Mouse (Mus musculus): ENCODE results near the gene Brms1. TPM values are rescaled to one million over a fixed set of nuclear protein-coding genes. Genes with fewer than 3 reads are reported as not detected.
A peak's percentile ranks its signal among the peaks of the same experiment; 100 is the strongest.

The Brms1 gene
- polyA plus RNA-seq, 1 experiment from 2014 or later: 49.6 TPM

DNA sequence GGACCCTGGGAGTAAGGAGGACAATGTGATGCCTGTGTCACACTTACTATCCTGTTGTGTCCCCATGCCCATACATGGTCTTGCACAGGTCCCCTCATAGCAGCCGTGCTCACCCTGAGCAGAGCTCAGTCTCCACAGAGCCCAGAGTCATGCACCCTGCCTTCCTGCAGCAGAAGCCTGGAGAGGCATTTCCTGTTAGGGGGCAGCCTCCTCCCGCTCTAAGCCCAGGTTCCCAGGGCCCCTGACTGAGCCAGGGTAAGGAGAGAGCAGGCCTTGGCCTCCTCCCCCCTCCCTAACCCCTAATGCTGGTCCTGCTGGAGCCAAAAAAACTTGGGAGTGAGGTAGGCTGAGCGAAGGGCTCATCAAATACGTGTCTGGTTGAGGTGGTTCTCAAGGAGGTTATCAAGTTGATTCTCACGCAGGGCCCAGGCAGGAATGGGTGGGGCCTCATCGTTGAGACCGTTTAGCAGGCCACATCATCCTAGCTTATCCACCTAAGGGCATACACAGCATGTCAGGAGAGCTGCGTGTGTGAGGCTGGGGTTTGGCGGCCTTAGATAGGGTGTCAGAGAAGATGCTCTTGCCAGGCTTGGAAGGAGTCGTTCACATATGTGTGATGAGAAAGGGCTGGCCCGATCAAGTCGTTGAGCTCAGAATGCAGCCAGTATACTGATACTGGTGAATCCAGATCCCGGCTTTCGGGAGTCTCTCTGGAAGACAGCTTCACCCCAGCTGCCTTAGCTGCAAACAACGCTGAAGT, 26.1 kb downstream of the Brms1 start:
- DNase-seq (ENCODE audit: low spot score) (peak; percentile 79), ATAC-seq (replicated peaks; ENCODE audit: low FRiP score, low TSS enrichment, low read depth) (0 out of 2 replicates have a peak, but pooled peaks have one; percentile 0)
- peak overlapping the region; percentile 77 for H3K4me2 ChIP-seq (ENCODE audit: low read length)
- H3K27ac ChIP-seq (ENCODE audit: low read depth): peak overlapping the region; percentile 92
- WGBS: 6% methylated on average over 15 of the region's 15 CpGs
- no peaks in the 10 kb centered on the region for H3K9me3 ChIP-seq (ENCODE audit: control insufficient read depth, low read length)
- H3K4me1 ChIP-seq (replicated peaks; ENCODE audit: control insufficient read depth, insufficient read depth, low read length): peaks cover 44% of the 10 kb centered on the region
- H3K9ac ChIP-seq (ENCODE audit: low read length): 0 out of 2 replicates have a peak overlapping the region, but pooled peaks have one; percentile 22
- peak overlapping the region; percentile 52 for H3K4me3 ChIP-seq (ENCODE audit: low read depth, low read length)
- no peaks in the 10 kb centered on the region; the same call in 1 of the 2 replicates for H3K27me3 ChIP-seq (replicated peaks; ENCODE audit: control insufficient read depth, insufficient read depth, low read length)
- no peaks in the 10 kb centered on the region for H3K36me3 ChIP-seq (ENCODE audit: control insufficient read depth, insufficient read depth, low read length)

DNA sequence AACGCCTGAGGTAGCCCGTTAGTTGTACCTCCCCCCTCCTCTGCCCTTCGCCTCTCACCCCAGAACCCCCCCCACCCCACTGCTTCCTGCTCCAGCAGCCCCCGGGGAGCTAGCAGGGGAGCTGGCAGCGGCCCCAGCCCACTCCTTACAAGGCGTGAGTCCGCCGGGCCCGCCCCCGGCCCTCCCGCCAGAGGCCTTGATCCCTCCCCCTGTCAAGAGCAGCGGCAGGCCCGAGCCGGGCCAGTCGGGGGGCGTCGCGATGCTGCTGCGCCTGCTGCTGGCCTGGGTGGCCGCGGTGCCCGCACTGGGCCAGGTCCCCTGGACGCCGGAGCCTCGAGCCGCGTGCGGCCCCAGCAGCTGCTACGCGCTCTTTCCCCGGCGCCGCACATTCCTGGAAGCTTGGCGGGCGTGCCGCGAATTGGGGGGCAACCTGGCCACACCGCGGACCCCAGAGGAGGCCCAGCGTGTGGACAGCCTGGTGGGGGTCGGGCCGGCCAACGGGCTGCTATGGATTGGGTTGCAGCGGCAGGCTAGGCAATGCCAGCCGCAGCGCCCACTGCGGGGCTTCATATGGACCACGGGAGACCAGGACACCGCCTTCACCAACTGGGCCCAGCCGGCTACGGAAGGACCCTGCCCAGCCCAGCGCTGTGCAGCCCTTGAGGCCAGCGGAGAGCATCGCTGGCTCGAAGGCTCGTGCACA, 26.9 kb downstream of the Brms1 start, which contains the start of gene Cd248:
TSS of gene Cd248 (plus strand) at position 212 of the 703 bp plus-strand sequence.
- DNase-seq (ENCODE audit: low spot score) (peak; percentile 83), ATAC-seq (replicated peaks; ENCODE audit: low FRiP score, low TSS enrichment, low read depth) (peak; percentile 29)
- H3K4me1 ChIP-seq (replicated peaks; ENCODE audit: control insufficient read depth, insufficient read depth, low read length): peaks cover 44% of the 10 kb centered on the region
- H3K4me2 ChIP-seq (ENCODE audit: low read length): peak within 1 kb of the TSS; percentile 77
- WGBS: 1% methylated on average over 35 of the region's 56 CpGs
- H3K27me3 ChIP-seq (replicated peaks; ENCODE audit: control insufficient read depth, insufficient read depth, low read length): no peaks in the 10 kb centered on the region; the same call in 1 of the 2 replicates
- peak within 1 kb of the TSS; percentile 58 for H3K9ac ChIP-seq (ENCODE audit: low read length)
- peak within 1 kb of the TSS; percentile 52 for H3K4me3 ChIP-seq (ENCODE audit: low read depth, low read length)
- peak within 1 kb of the TSS; percentile 92 for H3K27ac ChIP-seq (ENCODE audit: low read depth)
- H3K9me3 ChIP-seq (ENCODE audit: control insufficient read depth, low read length): no peaks in the 10 kb centered on the region
- no peaks in the 10 kb centered on the region for H3K36me3 ChIP-seq (ENCODE audit: control insufficient read depth, insufficient read depth, low read length)

DNA sequence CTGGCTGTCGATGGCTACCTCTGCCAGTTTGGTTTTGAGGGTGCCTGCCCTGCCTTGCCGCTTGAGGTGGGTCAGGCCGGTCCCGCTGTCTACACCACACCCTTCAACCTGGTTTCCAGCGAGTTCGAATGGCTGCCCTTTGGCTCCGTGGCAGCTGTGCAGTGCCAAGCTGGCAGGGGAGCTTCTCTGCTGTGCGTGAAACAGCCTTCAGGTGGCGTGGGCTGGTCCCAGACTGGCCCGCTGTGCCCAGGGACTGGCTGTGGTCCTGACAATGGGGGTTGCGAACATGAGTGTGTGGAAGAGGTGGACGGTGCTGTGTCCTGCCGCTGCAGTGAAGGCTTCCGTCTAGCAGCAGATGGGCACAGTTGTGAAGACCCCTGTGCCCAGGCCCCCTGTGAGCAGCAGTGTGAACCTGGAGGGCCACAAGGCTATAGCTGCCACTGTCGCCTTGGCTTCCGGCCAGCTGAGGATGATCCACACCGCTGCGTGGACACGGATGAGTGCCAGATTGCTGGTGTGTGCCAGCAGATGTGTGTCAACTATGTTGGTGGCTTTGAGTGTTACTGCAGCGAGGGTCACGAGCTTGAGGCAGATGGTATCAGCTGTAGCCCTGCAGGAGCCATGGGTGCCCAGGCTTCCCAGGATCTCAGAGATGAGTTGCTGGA, 27.5 kb downstream of the Brms1 start:
- 30% methylated on average over 21 of the region's 21 CpGs for WGBS
- Histone ChIP-seq H3K27me3 (replicated peaks; ENCODE audit: control insufficient read depth, insufficient read depth, low read length) (no peaks in the 10 kb centered on the region; the same call in 1 of the 2 replicates), H3K4me2 (ENCODE audit: low read length) (peak overlapping the region; percentile 77), H3K9ac (ENCODE audit: low read length) (peak overlapping the region; percentile 58), H3K4me1 (replicated peaks; ENCODE audit: control insufficient read depth, insufficient read depth, low read length) (peaks cover 44% of the 10 kb centered on the region), H3K4me3 (ENCODE audit: low read depth, low read length) (peak overlapping the region; percentile 52), H3K9me3 (ENCODE audit: control insufficient read depth, low read length) (no peaks in the 10 kb centered on the region), H3K27ac (ENCODE audit: low read depth) (peak overlapping the region; percentile 92; the same call in 1 of the 2 replicates), H3K36me3 (ENCODE audit: control insufficient read depth, insufficient read depth, low read length) (no peaks in the 10 kb centered on the region)
- ATAC-seq (replicated peaks; ENCODE audit: low FRiP score, low TSS enrichment, low read depth) (no peak), DNase-seq (ENCODE audit: low spot score) (no peak)

DNA sequence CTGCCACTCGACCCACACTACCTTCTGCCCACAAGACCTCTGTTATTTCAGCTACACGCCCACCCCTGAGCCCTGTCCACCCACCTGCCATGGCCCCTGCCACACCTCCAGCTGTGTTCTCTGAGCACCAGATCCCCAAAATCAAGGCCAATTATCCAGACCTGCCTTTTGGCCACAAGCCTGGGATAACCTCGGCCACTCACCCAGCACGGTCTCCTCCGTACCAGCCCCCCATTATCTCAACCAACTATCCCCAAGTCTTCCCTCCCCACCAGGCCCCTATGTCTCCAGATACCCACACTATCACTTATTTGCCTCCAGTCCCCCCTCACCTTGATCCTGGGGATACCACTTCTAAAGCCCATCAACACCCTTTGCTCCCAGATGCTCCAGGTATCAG, 28.3 kb downstream of the Brms1 start:
- peak overlapping the region; percentile 58; the same call in 1 of the 2 replicates for H3K9ac ChIP-seq (ENCODE audit: low read length)
- H3K4me2 ChIP-seq (ENCODE audit: low read length): peak overlapping the region; percentile 77
- H3K36me3 ChIP-seq (ENCODE audit: control insufficient read depth, insufficient read depth, low read length): no peaks in the 10 kb centered on the region
- H3K4me1 ChIP-seq (replicated peaks; ENCODE audit: control insufficient read depth, insufficient read depth, low read length): peaks cover 44% of the 10 kb centered on the region
- peak overlapping the region; percentile 86; the same call in 1 of the 2 replicates for H3K27ac ChIP-seq (ENCODE audit: low read depth)
- 79% methylated on average over 5 of the region's 5 CpGs for WGBS
- H3K27me3 ChIP-seq (replicated peaks; ENCODE audit: control insufficient read depth, insufficient read depth, low read length): no peaks in the 10 kb centered on the region; the same call in 1 of the 2 replicates
- no peaks in the 10 kb centered on the region for H3K9me3 ChIP-seq (ENCODE audit: control insufficient read depth, low read length)
- no peak for ATAC-seq (replicated peaks; ENCODE audit: low FRiP score, low TSS enrichment, low read depth)
- H3K4me3 ChIP-seq (ENCODE audit: low read depth, low read length): peak overlapping the region; percentile 52
- no peak for DNase-seq (ENCODE audit: low spot score)

DNA sequence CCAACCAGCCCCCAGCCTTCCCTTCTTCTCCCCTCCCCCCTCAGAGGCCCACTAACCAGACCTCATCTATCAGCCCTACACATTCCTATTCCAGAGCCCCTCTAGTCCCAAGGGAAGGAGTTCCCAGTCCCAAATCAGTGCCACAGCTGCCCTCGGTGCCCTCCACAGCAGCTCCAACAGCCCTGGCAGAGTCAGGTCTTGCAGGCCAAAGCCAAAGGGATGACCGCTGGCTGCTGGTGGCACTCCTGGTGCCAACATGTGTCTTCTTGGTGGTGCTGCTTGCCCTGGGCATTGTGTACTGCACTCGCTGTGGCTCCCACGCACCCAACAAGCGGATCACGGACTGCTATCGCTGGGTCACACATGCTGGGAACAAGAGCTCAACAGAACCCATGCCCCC, 28.8 kb downstream of the Brms1 start:
- Histone ChIP-seq H3K4me3 (ENCODE audit: low read depth, low read length) (peak overlapping the region; percentile 52), H3K4me1 (replicated peaks; ENCODE audit: control insufficient read depth, insufficient read depth, low read length) (peaks cover 40% of the 10 kb centered on the region), H3K27me3 (replicated peaks; ENCODE audit: control insufficient read depth, insufficient read depth, low read length) (no peaks in the 10 kb centered on the region; the same call in 1 of the 2 replicates), H3K9ac (ENCODE audit: low read length) (peak overlapping the region; percentile 17; the same call in 1 of the 2 replicates), H3K27ac (ENCODE audit: low read depth) (peak overlapping the region; percentile 86; the same call in 1 of the 2 replicates), H3K9me3 (ENCODE audit: control insufficient read depth, low read length) (no peaks in the 10 kb centered on the region), H3K36me3 (ENCODE audit: control insufficient read depth, insufficient read depth, low read length) (no peaks in the 10 kb centered on the region), H3K4me2 (ENCODE audit: low read length) (peak overlapping the region; percentile 77)
- DNase-seq (ENCODE audit: low spot score) (no peak), ATAC-seq (replicated peaks; ENCODE audit: low FRiP score, low TSS enrichment, low read depth) (no peak)
- 60% methylated on average over 7 of the region's 7 CpGs for WGBS

DNA sequence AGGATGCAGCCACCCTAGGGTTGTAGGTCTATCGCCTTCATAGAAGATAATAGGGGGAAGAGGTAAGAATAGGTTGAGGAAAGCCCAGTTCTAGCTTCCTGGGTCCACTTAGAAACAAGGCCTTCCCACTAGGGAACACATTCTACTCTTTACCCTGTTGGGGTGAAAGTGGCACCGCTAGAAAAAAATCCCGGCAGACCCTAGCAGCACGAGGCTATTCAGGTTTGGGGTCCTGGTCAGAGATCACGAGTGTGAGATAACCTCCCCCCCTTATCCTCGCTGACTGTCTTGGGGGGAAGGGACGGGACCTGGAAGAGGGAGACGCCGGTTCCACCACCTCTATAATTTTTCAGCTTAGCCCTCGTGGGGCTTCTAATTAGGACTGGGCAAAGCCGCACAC, 29.9 kb downstream of the Brms1 start:
- peak overlapping the region; percentile 52 for H3K4me3 ChIP-seq (ENCODE audit: low read depth, low read length)
- H3K36me3 ChIP-seq (ENCODE audit: control insufficient read depth, insufficient read depth, low read length): no peaks in the 10 kb centered on the region
- DNase-seq (ENCODE audit: low spot score): no peak
- H3K27ac ChIP-seq (ENCODE audit: low read depth): peak overlapping the region; percentile 86
- 10% methylated on average over 11 of the region's 11 CpGs for whole genome bisulfite sequencing
- H3K27me3 ChIP-seq (replicated peaks; ENCODE audit: control insufficient read depth, insufficient read depth, low read length): no peaks in the 10 kb centered on the region; the same call in 1 of the 2 replicates
- no peak for ATAC-seq (replicated peaks; ENCODE audit: low FRiP score, low TSS enrichment, low read depth)
- H3K4me2 ChIP-seq (ENCODE audit: low read length): peak overlapping the region; percentile 77
- peaks cover 31% of the 10 kb centered on the region for H3K4me1 ChIP-seq (replicated peaks; ENCODE audit: control insufficient read depth, insufficient read depth, low read length)
- no peaks in the 10 kb centered on the region for H3K9me3 ChIP-seq (ENCODE audit: control insufficient read depth, low read length)
- H3K9ac ChIP-seq (ENCODE audit: low read length): peak overlapping the region; percentile 46

DNA sequence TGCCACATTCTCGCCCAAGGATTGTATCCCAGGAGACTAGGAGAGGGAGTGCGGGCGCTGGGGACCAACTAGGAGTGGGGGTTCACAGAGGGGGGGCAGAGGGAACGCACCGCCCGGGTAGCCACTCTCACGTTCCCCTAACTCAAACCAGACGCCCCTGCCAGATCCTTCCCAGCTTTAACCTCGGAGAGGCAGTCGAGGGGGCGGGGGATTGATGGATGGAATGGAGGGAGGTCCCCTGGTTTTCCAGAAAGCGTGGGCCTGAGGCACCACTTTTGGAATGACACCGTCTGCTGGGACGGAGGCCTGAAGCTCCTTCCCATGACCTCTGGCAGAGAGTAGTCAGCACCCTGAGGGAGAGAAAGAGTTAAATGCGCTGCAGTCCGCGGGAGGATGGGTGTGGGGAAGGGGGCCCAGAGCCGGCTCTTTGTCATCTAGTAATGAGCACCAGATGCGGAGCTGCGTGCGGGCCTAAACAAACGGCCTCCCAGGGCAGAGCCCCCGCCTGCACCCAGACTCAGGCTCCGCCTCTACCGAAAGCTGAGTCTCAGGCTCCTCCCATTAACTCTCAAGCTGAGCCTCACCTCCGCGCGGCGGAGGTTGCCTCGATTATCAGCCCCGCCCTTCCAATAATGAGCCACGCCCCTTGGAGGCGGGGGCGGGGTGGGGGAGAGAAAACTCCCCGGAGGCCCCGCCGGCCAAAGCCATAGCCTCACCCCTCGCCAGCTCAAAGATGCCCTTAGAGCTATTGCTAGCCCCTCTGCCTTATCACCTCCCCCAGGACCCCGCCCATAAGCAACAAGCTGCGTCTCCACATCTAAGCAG, 30.6 kb downstream of the Brms1 start:
- Histone ChIP-seq H3K27me3 (replicated peaks; ENCODE audit: control insufficient read depth, insufficient read depth, low read length) (no peaks in the 10 kb centered on the region; the same call in 1 of the 2 replicates), H3K27ac (ENCODE audit: low read depth) (peak overlapping the region; percentile 86), H3K4me3 (ENCODE audit: low read depth, low read length) (peak overlapping the region; percentile 52), H3K9me3 (ENCODE audit: control insufficient read depth, low read length) (no peaks in the 10 kb centered on the region), H3K4me2 (ENCODE audit: low read length) (peak overlapping the region; percentile 77), H3K36me3 (ENCODE audit: control insufficient read depth, insufficient read depth, low read length) (no peaks in the 10 kb centered on the region), H3K4me1 (replicated peaks; ENCODE audit: control insufficient read depth, insufficient read depth, low read length) (peaks cover 29% of the 10 kb centered on the region), H3K9ac (ENCODE audit: low read length) (peak overlapping the region; percentile 46)
- ATAC-seq (replicated peaks; ENCODE audit: low FRiP score, low TSS enrichment, low read depth) (peak; percentile 86), DNase-seq (ENCODE audit: low spot score) (peak; percentile 86)
- WGBS: 1% methylated on average over 40 of the region's 40 CpGs

Measured in intestine, embryonic 14.5 days (tissue).